Comparison of ENCODE assay signal across 16 mouse cellular contexts in genomic region chr6:50189376-50189775, GRCm38 (mm10).
"Had no signal": no experiment of that assay in that cellular context is flagged by ENCODE, and none has a peak within 500 bp of the region (broad histone marks: within the 10 kb centered on the region; RNA-seq: fewer than 3 reads in every experiment).

No protein-coding gene starts in this region.

- H3K27me3 ChIP-seq: limb, embryonic 15.5 days; neural tube, embryonic 13.5 days had no signal

- H3K4me2 ChIP-seq: limb, embryonic 15.5 days; neural tube, embryonic 13.5 days had no signal

- H3K27ac ChIP-seq: limb, embryonic 15.5 days; liver, embryonic 14.5 days; midbrain, embryonic 10.5 days; neural tube, embryonic 13.5 days had no signal

- H3K9me3 ChIP-seq: limb, embryonic 15.5 days; midbrain, embryonic 10.5 days; neural tube, embryonic 13.5 days had no signal

- H3K4me1 ChIP-seq: limb, embryonic 15.5 days; midbrain, embryonic 10.5 days; neural tube, embryonic 13.5 days had no signal

- ATAC-seq: lung, postnatal 0 days; midbrain, embryonic 16.5 days had no signal

- H3K9ac ChIP-seq: limb, embryonic 15.5 days; liver, embryonic 14.5 days; neural tube, embryonic 13.5 days had no signal

- DNase-seq: kidney, postnatal 36 days; layer of hippocampus, adult 9-11 months; layer of hippocampus, postnatal 36 days; lung, adult 18-20 months; lung, postnatal 4 days; retina, postnatal 1 day; right cerebral cortex, postnatal 4 days; spleen, adult 18-20 months; thymus, adult 18-20 months; thymus, postnatal 14 days had no signal

- H3K4me3 ChIP-seq: limb, embryonic 15.5 days; midbrain, embryonic 10.5 days; neural tube, embryonic 13.5 days had no signal
